Mouse (Mus musculus) heart, adult 8-10 months (tissue): ENCODE measurements around the gene Prmt9. TPM values are rescaled to one million over a fixed set of nuclear protein-coding genes. Genes with fewer than 3 reads are reported as not detected.

Source experiments
- DNase-seq: peaks from one replicate; pipeline ENCODE4 v3.0.0; 2022; ENCODE audit warnings: low spot score
- total RNA-seq, 4 experiments: library from RNA; stranded (reverse); gene quantifications; 2 replicates each; pipeline ENCODE4 v1.2.4; 2022

The Prmt9 gene
- total RNA-seq = 10 to 100 TPM; 10.3 to 11.9 (median 11.1) TPM

GRCm38 (mm10) chr8:77549121-77549706 is at the start of gene Prmt9:
Gene Prmt9 (plus strand): TSS chr8:77549397.
- peak; percentile 95 for DNase-seq

GRCm38 (mm10) chr8:77500264-77500663 is 48.9 kb upstream of the Prmt9 start:
- no peak for DNase-seq

- DNase-seq = no peak
Observed at GRCm38 (mm10) chr8:77501131-77501530, 48.1 kb upstream of the Prmt9 start.

- DNase-seq = no peak
Observed at GRCm38 (mm10) chr8:77502547-77502946, 46.6 kb upstream of the Prmt9 start.

GRCm38 (mm10) chr8:77506539-77506938 is 42.7 kb upstream of the Prmt9 start:
- no peak for DNase-seq

GRCm38 (mm10) chr8:77507510-77508035 is 41.6 kb upstream of the Prmt9 start:
- DNase-seq = no peak

- no peak for DNase-seq
Observed at GRCm38 (mm10) chr8:77509044-77509443, 40.2 kb upstream of the Prmt9 start.

GRCm38 (mm10) chr8:77510426-77510825 is 38.8 kb upstream of the Prmt9 start:
- no peak for DNase-seq

GRCm38 (mm10) chr8:77511750-77512493 is 37.3 kb upstream of the Prmt9 start:
- no peak for DNase-seq

GRCm38 (mm10) chr8:77515201-77515600 is 34.0 kb upstream of the Prmt9 start:
- DNase-seq = no peak

GRCm38 (mm10) chr8:77515786-77516185 is 33.4 kb upstream of the Prmt9 start:
- DNase-seq = no peak

- no peak for DNase-seq
Observed at GRCm38 (mm10) chr8:77516845-77517244, 32.4 kb upstream of the Prmt9 start.

GRCm38 (mm10) chr8:77517301-77518200 is 31.6 kb upstream of the Prmt9 start, which contains the start of gene Arhgap10:
Gene Arhgap10 (minus strand): TSS chr8:77517953.
- DNase-seq = peak; percentile 84

- no peak for DNase-seq
Observed at GRCm38 (mm10) chr8:77518201-77519115, 30.7 kb upstream of the Prmt9 start.

- no peak for DNase-seq
Observed at GRCm38 (mm10) chr8:77520601-77521000, 28.6 kb upstream of the Prmt9 start.

GRCm38 (mm10) chr8:77521028-77521785 is 28.0 kb upstream of the Prmt9 start:
- no peak for DNase-seq

- DNase-seq = no peak
Observed at GRCm38 (mm10) chr8:77522984-77523383, 26.2 kb upstream of the Prmt9 start.

GRCm38 (mm10) chr8:77524018-77524615 is 25.1 kb upstream of the Prmt9 start:
- DNase-seq = no peak

- no peak for DNase-seq
Observed at GRCm38 (mm10) chr8:77524906-77525305, 24.3 kb upstream of the Prmt9 start.

- DNase-seq = no peak
Observed at GRCm38 (mm10) chr8:77526130-77526529, 23.1 kb upstream of the Prmt9 start.
